Mouse (Mus musculus) limb, embryonic 12.5 days (tissue): ENCODE results near the gene Pebp1. TPM values are rescaled to one million over a fixed set of nuclear protein-coding genes. Genes with fewer than 3 reads are reported as not detected.
A peak's percentile ranks its signal among the peaks of the same experiment; 100 is the strongest.

Source experiments
- ATAC-seq: fragments of 200-750 bp; cut with Nextera tagmentation; 2 replicates; pipeline ENCODE4 v1.8.0; 2017; ENCODE audit warnings: low read depth, moderate TSS enrichment; ENCODE audit not compliant: insufficient number of reproducible peaks, insufficient read depth, low FRiP score, low TSS enrichment
- H3K27ac ChIP-seq: fragments of 300-500 bp; sonication (generic); 2 replicates; pipeline ENCODE4 v1.5.1; 2016; ENCODE audit warnings: mild to moderate bottlenecking, moderate library complexity
- H3K27me3 ChIP-seq: fragments of 300-500 bp; sonication (generic); 2 replicates; pipeline ENCODE4 v1.6.1; 2016; ENCODE audit warnings: mild to moderate bottlenecking, moderate library complexity
- H3K36me3 ChIP-seq: fragments of 300-500 bp; sonication (generic); 2 replicates; pipeline ENCODE4 v1.6.1; 2016; ENCODE audit warnings: mild to moderate bottlenecking, moderate library complexity
- H3K4me1 ChIP-seq: fragments of 300-500 bp; sonication (generic); replicated peaks from 2 replicates; pipeline ENCODE4 v1.6.1; 2016
- H3K4me2 ChIP-seq: fragments of 300-500 bp; sonication (generic); 2 replicates; pipeline ENCODE4 v1.6.1; 2016; ENCODE audit warnings: mild to moderate bottlenecking, moderate library complexity
- H3K4me3 ChIP-seq: fragments of 300-500 bp; sonication (generic); replicated peaks from 2 replicates; pipeline ENCODE4 v1.5.1; 2016; ENCODE audit warnings: mild to moderate bottlenecking
- H3K9ac ChIP-seq: fragments of 300-500 bp; sonication (generic); replicated peaks from 2 replicates; pipeline ENCODE4 v1.6.1; 2016; ENCODE audit warnings: mild to moderate bottlenecking, moderate library complexity
- H3K9me3 ChIP-seq: fragments of 300-500 bp; sonication (generic); 2 replicates; pipeline ENCODE4 v1.6.1; 2016; ENCODE audit warnings: mild to moderate bottlenecking, moderate library complexity
- WGBS: fragments of 180-500 bp; shearing (Covaris S2); methylation state at CpG from one replicate; pipeline ENCODE4 v1.1.7; 2016; 5-methylcytosine and 5-hydroxymethylcytosine counted together
- polyA plus RNA-seq: library from polyadenylated mRNA; unstranded; fragments of >200 nt; fragmentation: Nextera tagmentation; extraction: Ambion mirVana; gene quantifications from 2 replicates; pipeline ENCODE4 v1.2.1, GENCODE M21; 2016

The Pebp1 gene
- polyA plus RNA-seq, 1 experiment from 2014 or later: 770 TPM

GRCm38 (mm10) chr5:117268749-117269148, 18.7 kb downstream of the Pebp1 start:
- no peaks in the 10 kb centered on the region for H3K4me1 ChIP-seq
- no peak overlapping the region for H3K4me2 ChIP-seq
- no peak overlapping the region for H3K27ac ChIP-seq
- no peak for ATAC-seq
- H3K4me3 ChIP-seq: no peak overlapping the region
- WGBS: 42% methylated on average over 5 of the region's 5 CpGs
- no peak overlapping the region for H3K9ac ChIP-seq
- H3K36me3 ChIP-seq: peaks cover 3% of the 10 kb centered on the region
- H3K9me3 ChIP-seq: peaks cover 2% of the 10 kb centered on the region; the same call in 1 of the 2 replicates
- no peaks in the 10 kb centered on the region for H3K27me3 ChIP-seq

GRCm38 (mm10) chr5:117267913-117268312, 19.5 kb downstream of the Pebp1 start:
- Histone ChIP-seq H3K9me3 (peaks cover 4% of the 10 kb centered on the region; the same call in 1 of the 2 replicates), H3K4me1 (no peaks in the 10 kb centered on the region), H3K27ac (no peak overlapping the region), H3K4me2 (no peak overlapping the region), H3K27me3 (no peaks in the 10 kb centered on the region), H3K4me3 (no peak overlapping the region), H3K36me3 (peaks cover 7% of the 10 kb centered on the region), H3K9ac (no peak overlapping the region)
- no peak for ATAC-seq
- 74% methylated on average over 14 of the region's 14 CpGs for WGBS

- no peak overlapping the region for H3K9ac ChIP-seq
- ATAC-seq: no peak
- H3K27ac ChIP-seq: no peak overlapping the region
- no peaks in the 10 kb centered on the region for H3K27me3 ChIP-seq
- H3K4me2 ChIP-seq: no peak overlapping the region
- H3K9me3 ChIP-seq: peaks cover 4% of the 10 kb centered on the region; the same call in 1 of the 2 replicates
- H3K4me1 ChIP-seq: no peaks in the 10 kb centered on the region
- 40% methylated on average over 5 of the region's 5 CpGs for WGBS
- no peak overlapping the region for H3K4me3 ChIP-seq
- peaks cover 7% of the 10 kb centered on the region for H3K36me3 ChIP-seq
These were observed 22.7 kb downstream of the Pebp1 start for GRCm38 (mm10) chr5:117264701-117265100.

GRCm38 (mm10) chr5:117263566-117263965, 23.9 kb downstream of the Pebp1 start:
- WGBS: 83% methylated on average over 21 of the region's 21 CpGs

GRCm38 (mm10) chr5:117258276-117258675, 29.1 kb downstream of the Pebp1 start:
- Histone ChIP-seq H3K4me2 (no peak overlapping the region), H3K9me3 (no peaks in the 10 kb centered on the region), H3K27ac (no peak overlapping the region), H3K36me3 (no peaks in the 10 kb centered on the region; the same call in 1 of the 2 replicates), H3K9ac (no peak overlapping the region), H3K4me3 (no peak overlapping the region), H3K27me3 (no peaks in the 10 kb centered on the region), H3K4me1 (no peaks in the 10 kb centered on the region)
- ATAC-seq: no peak
- 92% methylated on average over 15 of the region's 15 CpGs for WGBS

More at GRCm38 (mm10) chr5:117263566-117263965, 23.9 kb downstream of the Pebp1 start:
- ATAC-seq: no peak
- H3K27ac ChIP-seq: no peak overlapping the region
- no peak overlapping the region for H3K4me3 ChIP-seq
- H3K4me1 ChIP-seq: no peaks in the 10 kb centered on the region
- peaks cover 4% of the 10 kb centered on the region; the same call in 1 of the 2 replicates for H3K9me3 ChIP-seq
- no peak overlapping the region for H3K9ac ChIP-seq
- H3K36me3 ChIP-seq: peaks cover 7% of the 10 kb centered on the region
- H3K27me3 ChIP-seq: no peaks in the 10 kb centered on the region
- H3K4me2 ChIP-seq: no peak overlapping the region

- no peaks in the 10 kb centered on the region for H3K36me3 ChIP-seq
- H3K27ac ChIP-seq: no peak overlapping the region
- H3K4me3 ChIP-seq: no peak overlapping the region
- no peaks in the 10 kb centered on the region for H3K9me3 ChIP-seq
- H3K27me3 ChIP-seq: no peaks in the 10 kb centered on the region
- ATAC-seq: no peak
- peaks cover 14% of the 10 kb centered on the region for H3K4me1 ChIP-seq
- no peak overlapping the region for H3K9ac ChIP-seq
- whole genome bisulfite sequencing: 89% methylated on average over 3 of the region's 3 CpGs
- H3K4me2 ChIP-seq: no peak overlapping the region
These were observed 35.7 kb downstream of the Pebp1 start for GRCm38 (mm10) chr5:117251763-117252162.

GRCm38 (mm10) chr5:117250796-117251195, 36.6 kb downstream of the Pebp1 start:
- no peak for ATAC-seq
- no peak overlapping the region for H3K9ac ChIP-seq
- no peaks in the 10 kb centered on the region for H3K9me3 ChIP-seq
- no peak overlapping the region for H3K4me3 ChIP-seq
- peaks cover 14% of the 10 kb centered on the region for H3K4me1 ChIP-seq
- H3K27me3 ChIP-seq: no peaks in the 10 kb centered on the region
- no peak overlapping the region for H3K27ac ChIP-seq
- WGBS: 44% methylated on average over 20 of the region's 24 CpGs
- H3K4me2 ChIP-seq: peak overlapping the region; percentile 10; the same call in 1 of the 2 replicates
- H3K36me3 ChIP-seq: no peaks in the 10 kb centered on the region

- WGBS: 16% methylated on average over 10 of the region's 10 CpGs
- ATAC-seq: no peak
- Histone ChIP-seq H3K4me2 (no peak overlapping the region), H3K9me3 (no peaks in the 10 kb centered on the region), H3K27me3 (peaks cover 2% of the 10 kb centered on the region; the same call in 1 of the 2 replicates), H3K27ac (no peak overlapping the region), H3K4me3 (no peak overlapping the region), H3K4me1 (peaks cover 14% of the 10 kb centered on the region), H3K36me3 (no peaks in the 10 kb centered on the region), H3K9ac (no peak overlapping the region)
These were observed 39.1 kb downstream of the Pebp1 start for GRCm38 (mm10) chr5:117248351-117248750.

GRCm38 (mm10) chr5:117245170-117245569, 42.3 kb downstream of the Pebp1 start:
- no peak overlapping the region for H3K9ac ChIP-seq
- H3K4me2 ChIP-seq: no peak overlapping the region
- no peak overlapping the region for H3K4me3 ChIP-seq
- H3K36me3 ChIP-seq: no peaks in the 10 kb centered on the region
- peaks cover 23% of the 10 kb centered on the region for H3K4me1 ChIP-seq
- no peak for ATAC-seq
- no peak overlapping the region for H3K27ac ChIP-seq
- 83% methylated on average over 8 of the region's 8 CpGs for WGBS
- no peaks in the 10 kb centered on the region for H3K9me3 ChIP-seq
- peaks cover 33% of the 10 kb centered on the region for H3K27me3 ChIP-seq

GRCm38 (mm10) chr5:117242671-117243478, 44.5 kb downstream of the Pebp1 start:
- 28% methylated on average over 22 of the region's 22 CpGs for WGBS
- no peak for ATAC-seq
- Histone ChIP-seq H3K9me3 (no peaks in the 10 kb centered on the region), H3K27ac (no peak overlapping the region), H3K27me3 (peaks cover 37% of the 10 kb centered on the region), H3K4me1 (peaks cover 17% of the 10 kb centered on the region), H3K4me3 (peak overlapping the region; percentile 25), H3K9ac (no peak overlapping the region), H3K4me2 (peak overlapping the region; percentile 49), H3K36me3 (no peaks in the 10 kb centered on the region)

GRCm38 (mm10) chr5:117241935-117242531, 45.4 kb downstream of the Pebp1 start:
- H3K27me3 ChIP-seq: peaks cover 37% of the 10 kb centered on the region
- H3K36me3 ChIP-seq: no peaks in the 10 kb centered on the region
- H3K9ac ChIP-seq: no peak overlapping the region
- no peak overlapping the region for H3K27ac ChIP-seq
- no peak for ATAC-seq
- WGBS: 52% methylated on average over 16 of the region's 16 CpGs
- no peaks in the 10 kb centered on the region for H3K9me3 ChIP-seq
- H3K4me1 ChIP-seq: peaks cover 17% of the 10 kb centered on the region
- no peak overlapping the region for H3K4me3 ChIP-seq
- H3K4me2 ChIP-seq: no peak overlapping the region
